Mouse (Mus musculus): ENCODE data around the gene 2210408I21Rik.

2210408I21Rik gene

DNA sequence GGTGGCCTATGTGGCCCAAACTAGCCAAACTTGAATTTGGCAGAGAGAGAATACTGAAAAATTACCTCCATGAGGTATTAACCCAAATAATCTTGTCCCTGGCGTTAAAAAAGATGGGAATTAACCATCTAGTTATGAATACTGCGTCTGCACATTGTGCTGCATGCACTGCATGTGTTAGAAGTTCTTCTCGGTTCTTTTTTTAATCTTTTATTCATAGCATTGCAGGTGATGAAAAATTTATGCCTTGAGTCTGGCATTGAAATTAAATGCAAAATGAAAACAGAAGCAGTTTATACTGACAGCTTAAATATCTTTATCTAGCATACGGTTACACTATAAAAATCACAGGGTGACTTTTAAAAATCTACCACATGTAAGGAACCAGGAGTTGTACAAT is 341.1 kb downstream of the 2210408I21Rik start:
- in situ Hi-C loops (cut with MboI; ENCODE audit: unreplicated experiment in 2 of 2): no loop called here

DNA sequence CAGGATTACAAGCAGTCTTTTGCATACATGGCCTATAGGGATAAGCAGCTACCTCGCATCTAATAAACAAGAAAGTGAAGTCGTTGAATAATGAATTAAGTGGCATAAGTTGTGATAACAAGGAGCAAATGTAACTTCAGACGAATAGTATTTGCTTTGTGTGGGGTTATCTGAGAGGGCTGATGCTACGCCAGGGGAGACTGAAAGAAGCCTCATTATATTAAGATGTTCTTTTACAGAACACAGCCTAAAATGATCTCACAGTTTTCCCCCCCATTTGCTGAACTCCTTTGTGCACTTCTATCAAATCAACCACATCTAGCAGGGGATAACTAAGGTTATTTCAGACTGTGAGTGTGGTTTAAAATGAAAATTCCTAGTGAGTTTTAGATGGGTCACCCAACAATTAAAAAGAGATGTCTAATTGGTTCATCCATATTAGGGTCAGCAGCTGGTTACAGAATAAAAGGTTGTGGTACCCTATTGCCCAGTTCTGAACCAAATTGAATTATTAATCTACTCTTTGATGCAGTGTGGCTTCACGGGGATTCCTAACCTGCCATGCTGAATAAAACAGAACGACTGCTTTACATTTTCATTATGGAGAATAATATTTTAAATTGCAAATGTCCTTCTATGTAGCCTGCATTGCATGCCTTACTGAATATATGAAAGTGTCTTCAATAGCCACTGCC is 343.2 kb downstream of the 2210408I21Rik start:
- in situ Hi-C loops (cut with MboI; ENCODE audit: unreplicated experiment in 2 of 2): no loop called here

DNA sequence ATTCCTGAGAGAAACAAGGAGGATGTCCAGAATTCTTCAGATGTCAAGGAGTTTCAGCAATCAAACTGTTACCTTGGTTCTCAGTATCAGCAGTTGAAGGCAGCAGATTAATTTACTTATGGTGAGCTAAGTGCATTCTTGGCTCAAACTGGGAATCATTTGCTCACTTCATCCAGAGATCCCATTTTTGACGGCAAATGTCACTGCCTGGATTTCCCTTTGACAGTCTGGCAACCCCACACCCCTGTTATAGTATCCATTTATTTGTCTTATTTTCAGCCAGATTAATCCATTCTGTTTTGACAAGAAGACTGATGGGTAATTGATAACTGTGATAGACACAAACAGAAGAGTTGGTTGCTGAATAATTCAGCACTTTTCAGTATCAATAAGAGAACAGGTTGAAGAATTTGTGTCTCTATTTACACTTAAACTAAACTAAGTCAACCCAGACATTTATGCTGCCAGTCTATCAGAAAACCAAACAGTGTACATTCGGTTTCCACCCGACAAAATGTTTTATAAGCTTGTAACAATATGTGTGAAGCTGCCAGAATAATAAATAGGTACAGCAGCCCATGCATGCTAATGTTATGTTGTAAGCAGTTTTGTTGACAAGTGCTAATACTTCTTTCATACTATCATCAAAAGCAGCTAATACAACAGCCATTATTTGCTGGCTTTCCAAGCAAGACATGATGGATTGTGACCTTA is 354.8 kb downstream of the 2210408I21Rik start:
- in situ Hi-C loops (cut with MboI; ENCODE audit: unreplicated experiment in 2 of 2): no loop called here

DNA sequence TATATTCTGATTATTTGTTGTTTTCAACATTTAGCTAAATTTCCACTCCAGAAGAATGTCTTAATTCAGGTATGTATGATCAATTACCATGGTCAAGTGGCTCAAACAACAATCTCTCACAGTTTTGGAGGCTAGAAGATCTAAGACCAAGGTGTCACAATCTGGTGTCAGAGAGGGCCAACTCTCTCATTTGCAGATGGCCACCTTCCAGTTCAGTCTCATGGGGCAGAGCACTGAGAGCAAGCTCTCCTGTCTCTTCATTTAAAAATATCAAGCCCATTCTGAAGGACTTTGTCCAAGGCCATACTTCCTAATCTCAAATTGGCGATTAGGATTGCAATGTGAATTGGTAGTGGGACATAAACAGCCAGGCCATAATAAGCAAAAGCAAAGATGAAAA is 378.7 kb downstream of the 2210408I21Rik start:
- in situ Hi-C loops (cut with MboI; ENCODE audit: unreplicated experiment in 2 of 2): no loop called here

DNA sequence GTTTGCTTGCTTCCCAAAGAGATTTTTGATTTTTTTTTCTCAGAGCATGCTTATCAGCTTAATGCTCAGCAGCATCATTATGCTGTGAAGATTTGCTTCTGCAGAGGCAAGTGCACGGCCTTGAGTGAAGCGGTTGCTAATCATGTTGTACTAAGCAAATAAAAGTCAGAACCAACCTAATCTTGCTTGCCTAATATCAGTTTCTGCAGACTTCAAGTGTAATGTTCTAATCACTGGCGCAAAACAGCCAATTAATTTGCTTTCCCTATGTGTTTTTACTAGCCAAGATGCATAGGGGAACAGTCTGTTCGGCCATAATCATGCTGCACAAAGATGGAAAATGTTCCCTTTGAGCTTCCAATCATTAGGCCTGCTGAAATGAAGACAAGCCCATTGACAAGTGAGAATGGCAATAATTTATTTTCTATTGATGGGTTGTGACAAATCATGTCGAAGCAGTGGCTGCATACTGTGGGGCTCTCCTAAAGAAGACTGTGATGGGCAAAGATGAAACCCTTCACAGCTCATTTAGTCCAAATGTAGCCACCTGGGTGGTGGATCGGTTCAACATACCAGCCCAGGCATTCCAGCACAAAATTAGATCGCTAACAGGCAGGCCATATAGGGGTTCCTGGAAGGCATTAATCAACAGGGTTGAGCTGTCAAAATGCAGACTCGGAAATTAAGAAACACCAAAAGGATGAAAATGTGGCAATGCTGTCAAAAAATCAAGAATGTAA is 393.8 kb downstream of the 2210408I21Rik start:
- in situ Hi-C loops (cut with MboI; ENCODE audit: unreplicated experiment in 2 of 2): no loop called here

DNA sequence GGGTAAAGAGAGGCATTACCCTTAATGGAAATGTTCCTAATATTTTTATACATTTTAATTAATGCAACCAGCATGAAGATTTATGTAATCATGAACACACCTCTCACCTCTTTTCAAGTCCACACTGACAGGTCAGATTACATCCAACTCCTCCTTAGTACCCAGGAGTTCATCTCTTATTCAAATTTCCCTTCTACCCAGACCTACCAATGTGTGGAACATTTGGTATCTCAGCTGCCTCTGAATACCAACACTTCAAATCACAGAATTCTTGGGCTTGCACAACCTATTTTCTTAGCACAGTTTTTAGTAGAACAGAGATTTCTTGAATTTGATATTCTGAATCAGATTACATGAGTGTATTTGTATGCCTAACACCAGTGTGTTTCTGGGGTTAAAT is 394.4 kb downstream of the 2210408I21Rik start:
- in situ Hi-C loops (cut with MboI; ENCODE audit: unreplicated experiment in 2 of 2): no loop called here

DNA sequence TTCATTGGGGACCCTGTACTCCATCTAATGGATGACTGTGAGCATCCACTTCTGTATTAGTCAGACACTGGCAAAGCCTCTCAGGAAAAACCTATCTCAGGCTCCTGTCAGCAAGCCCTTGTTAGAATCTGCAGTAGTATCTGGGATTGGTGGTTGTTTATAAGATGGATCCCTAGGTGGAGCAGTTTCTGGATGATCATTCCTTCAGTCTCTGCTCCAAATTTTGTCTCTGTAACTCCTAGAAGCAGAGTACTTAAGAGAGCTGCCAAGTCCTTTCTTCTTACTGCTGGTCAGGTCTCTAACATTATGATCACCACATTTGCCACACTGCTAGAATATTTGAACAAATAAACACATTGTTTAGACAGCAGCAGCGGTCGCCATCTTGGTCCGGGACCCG is 402.1 kb downstream of the 2210408I21Rik start:
- in situ Hi-C loops (cut with MboI; ENCODE audit: unreplicated experiment in 2 of 2): no loop called here

DNA sequence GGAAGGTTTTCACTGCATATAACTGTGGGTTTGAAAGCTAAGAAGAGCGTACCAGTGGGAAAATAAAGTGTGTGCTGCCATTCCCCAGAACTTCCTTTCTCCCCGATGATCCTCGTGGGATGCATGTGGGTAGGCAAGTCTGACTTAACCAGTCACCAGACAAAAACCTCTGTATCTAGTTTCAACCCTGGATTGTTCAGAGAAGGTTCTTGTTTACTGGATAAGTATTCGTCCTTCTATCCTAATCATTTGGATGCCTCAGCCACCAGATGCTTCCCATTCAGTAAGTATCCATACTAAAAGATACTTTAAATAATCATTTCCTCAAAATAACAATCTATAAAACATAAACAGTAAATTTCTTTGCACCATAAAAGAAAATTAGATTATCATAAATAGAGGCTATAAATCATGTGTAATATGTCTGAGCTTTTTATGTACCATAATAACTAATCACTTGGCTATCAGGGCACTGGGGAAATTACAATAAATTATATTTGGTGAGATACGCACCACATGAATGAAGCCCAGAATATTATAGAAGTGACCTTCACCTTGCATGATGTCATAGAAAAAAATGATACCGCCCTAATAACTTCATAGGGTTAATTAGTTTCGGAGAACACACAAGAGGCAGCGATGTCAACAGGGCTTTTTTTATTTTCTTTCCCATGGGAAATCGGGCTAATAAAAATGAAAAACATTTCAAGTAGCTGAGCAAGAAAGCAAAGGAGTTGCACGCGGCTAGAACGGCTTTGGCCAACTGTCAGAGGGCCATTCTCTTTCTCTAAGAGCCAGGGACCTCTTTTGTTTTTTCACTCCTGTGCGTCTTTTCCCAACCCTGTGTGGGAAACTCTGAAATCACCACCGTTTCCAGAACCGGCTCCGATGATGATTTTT is 412.4 kb downstream of the 2210408I21Rik start:
- in situ Hi-C loops (cut with MboI; ENCODE audit: unreplicated experiment in 2 of 2): no loop called here

DNA sequence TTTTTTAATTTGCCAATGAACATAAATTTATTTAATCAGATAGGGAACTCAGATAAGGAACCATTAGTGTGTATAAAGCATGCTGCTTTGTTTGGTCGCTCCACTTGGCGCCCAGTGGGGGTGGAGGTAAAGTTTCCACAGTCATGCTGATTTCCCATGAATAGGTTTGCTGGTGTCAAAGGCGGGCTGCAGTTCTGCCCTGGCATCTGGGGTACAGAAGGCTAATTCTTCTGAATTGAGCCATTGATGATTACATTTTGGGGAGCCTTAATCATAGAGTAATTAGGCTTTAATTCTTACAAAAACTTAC is 413.0 kb downstream of the 2210408I21Rik start:
- in situ Hi-C loops (cut with MboI; ENCODE audit: unreplicated experiment in 2 of 2): no loop called here

DNA sequence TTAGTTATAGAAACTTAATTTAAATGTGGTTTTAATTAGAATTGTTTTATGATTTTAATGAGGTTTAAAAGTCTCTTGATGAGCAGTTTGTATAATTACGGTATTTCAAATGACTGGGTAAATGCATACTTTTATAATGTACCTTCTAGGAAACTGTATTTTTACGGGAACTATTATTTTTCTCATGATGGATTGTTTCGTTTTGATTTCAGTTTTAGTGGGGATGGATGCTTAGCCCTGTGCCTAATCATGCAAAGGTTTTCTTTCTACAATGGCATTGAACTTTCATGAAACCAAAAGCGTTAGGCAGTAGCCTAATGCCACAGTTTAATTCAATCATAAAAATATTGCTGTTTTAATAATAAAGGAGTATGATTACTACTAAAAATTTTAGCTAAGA is 413.4 kb downstream of the 2210408I21Rik start:
- in situ Hi-C loops (cut with MboI; ENCODE audit: unreplicated experiment in 2 of 2): no loop called here

DNA sequence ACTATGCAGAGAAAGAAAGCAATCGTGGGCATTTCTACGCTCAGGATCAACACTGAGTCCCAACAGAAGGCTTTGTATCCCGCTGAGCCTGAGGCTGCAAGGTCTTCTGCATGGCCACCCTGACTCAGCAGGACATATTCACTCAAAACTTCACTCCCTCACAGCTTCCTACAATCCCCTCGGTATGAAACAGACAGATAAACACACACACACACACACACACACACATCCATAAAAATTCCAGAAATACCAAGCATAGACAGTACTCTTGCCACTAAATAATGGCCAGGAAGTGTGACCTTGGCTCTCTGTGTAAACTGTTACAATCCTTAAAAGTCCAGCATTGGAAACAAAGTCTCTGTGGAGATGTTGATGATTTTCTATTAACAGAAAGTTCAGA is 458.7 kb downstream of the 2210408I21Rik start:
- in situ Hi-C loops (cut with MboI; ENCODE audit: unreplicated experiment in 2 of 2): no loop called here

DNA sequence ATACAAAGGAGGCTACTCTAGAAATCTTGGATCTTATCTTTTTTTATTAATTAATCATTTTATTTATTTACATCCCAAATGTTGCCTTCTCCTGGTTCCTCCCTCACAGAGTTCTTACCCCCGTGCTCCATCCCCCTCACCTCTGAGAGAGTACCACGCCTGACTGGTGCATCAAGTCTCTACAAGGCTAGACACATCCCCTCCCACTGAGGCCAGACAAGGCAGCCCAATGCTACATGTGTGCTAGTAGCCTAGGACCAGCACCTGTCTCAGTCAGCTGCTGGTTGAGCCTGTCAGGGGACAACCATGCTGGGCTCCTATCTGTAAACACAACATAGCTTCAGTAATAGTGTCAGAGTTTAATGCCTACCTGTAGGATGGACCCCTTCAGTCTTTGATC is 480.0 kb downstream of the 2210408I21Rik start:
- in situ Hi-C loops (cut with MboI; ENCODE audit: unreplicated experiment in 2 of 2): no loop called here

Measured in v-Abl transformed pro-B cells (cell line).